Mouse (Mus musculus) limb, embryonic 14.5 days (tissue): Measurements from ENCODE around the gene Adamts15. TPM values are rescaled to one million over a fixed set of nuclear protein-coding genes. Genes with fewer than 3 reads are reported as not detected.

ENCODE experiments used
- ATAC-seq: fragments of 200-750 bp; cut with Nextera tagmentation; 2 replicates; pipeline ENCODE4 v1.8.0; 2017; ENCODE audit warnings: low read depth, moderate number of reproducible peaks, moderate TSS enrichment; ENCODE audit not compliant: low FRiP score
- DNase-seq: peaks from one replicate; pipeline ENCODE4 v3.0.0-alpha.2; 2015; ENCODE audit warnings: low spot score
- H3K27ac ChIP-seq: fragments of 300-500 bp; sonication (generic); replicated peaks from 2 replicates; pipeline ENCODE4 v1.5.1; 2014; ENCODE audit warnings: low read depth, mild to moderate bottlenecking, low read length, moderate library complexity, mixed read lengths
- H3K27me3 ChIP-seq: fragments of 300-500 bp; sonication (generic); 2 replicates; pipeline ENCODE4 v1.6.1; 2014; ENCODE audit warnings: low read length, mixed read lengths; ENCODE audit not compliant: control insufficient read depth, insufficient read depth
- H3K36me3 ChIP-seq: fragments of 300-500 bp; sonication (generic); 2 replicates; pipeline ENCODE4 v1.6.1; 2014; ENCODE audit warnings: mild to moderate bottlenecking, low read length, moderate library complexity, mixed read lengths; ENCODE audit not compliant: control insufficient read depth, insufficient read depth
- H3K4me1 ChIP-seq: fragments of 300-500 bp; sonication (generic); 2 replicates; pipeline ENCODE4 v1.6.1; 2014; ENCODE audit warnings: antibody characterized with exemption, low read length, mixed read lengths; ENCODE audit not compliant: control insufficient read depth, insufficient read depth
- H3K4me2 ChIP-seq: fragments of 300-500 bp; sonication (generic); replicated peaks from 2 replicates; pipeline ENCODE4 v1.6.1; 2014; ENCODE audit warnings: low read depth, mild to moderate bottlenecking, low read length, moderate library complexity; ENCODE audit not compliant: severe bottlenecking
- H3K4me3 ChIP-seq: fragments of 300-500 bp; sonication (generic); replicated peaks from 2 replicates; pipeline ENCODE4 v1.5.1; 2014; ENCODE audit warnings: low read length
- H3K9ac ChIP-seq: fragments of 300-500 bp; sonication (generic); 2 replicates; pipeline ENCODE4 v1.6.1; 2014; ENCODE audit warnings: mild to moderate bottlenecking, low read depth, low read length, moderate library complexity; ENCODE audit not compliant: severe bottlenecking
- H3K9me3 ChIP-seq: fragments of 300-500 bp; sonication (generic); 2 replicates; pipeline ENCODE4 v1.6.1; 2016; ENCODE audit warnings: low read length; ENCODE audit not compliant: control insufficient read depth
- POLR2A ChIP-seq: fragments of 200-500 bp; IDR thresholded peaks from 2 replicates; pipeline ENCODE4 v1.8.0; 2012; ENCODE audit warnings: inconsistent platforms, mild to moderate bottlenecking, moderate library complexity, borderline replicate concordance; ENCODE audit not compliant: insufficient read depth, insufficient read length; ENCODE audit errors: extremely low read depth
- WGBS: fragments of 180-500 bp; shearing (Covaris S2); extraction: QIAGEN DNeasy Blood & Tissue Kit; methylation state at CpG from one replicate; pipeline ENCODE4 v1.1.7; 2014; 5-methylcytosine and 5-hydroxymethylcytosine counted together
- polyA plus RNA-seq, 2 experiments: library from polyadenylated mRNA; depleted of rRNA in 1 of 2; stranded (reverse) in 1 of 2; unstranded in 1 of 2; fragments of >200 nt; fragmentation: Nextera tagmentation in 1 of 2; extraction: Ambion mirVana in 1 of 2; gene quantifications; 2 replicates each; pipeline versions ENCODE4 v1.2.1 to v1.2.3; 2012 to 2014

The Adamts15 gene
- polyA plus RNA-seq, 2 experiments, result 29.0 to 33.2 TPM

DNA sequence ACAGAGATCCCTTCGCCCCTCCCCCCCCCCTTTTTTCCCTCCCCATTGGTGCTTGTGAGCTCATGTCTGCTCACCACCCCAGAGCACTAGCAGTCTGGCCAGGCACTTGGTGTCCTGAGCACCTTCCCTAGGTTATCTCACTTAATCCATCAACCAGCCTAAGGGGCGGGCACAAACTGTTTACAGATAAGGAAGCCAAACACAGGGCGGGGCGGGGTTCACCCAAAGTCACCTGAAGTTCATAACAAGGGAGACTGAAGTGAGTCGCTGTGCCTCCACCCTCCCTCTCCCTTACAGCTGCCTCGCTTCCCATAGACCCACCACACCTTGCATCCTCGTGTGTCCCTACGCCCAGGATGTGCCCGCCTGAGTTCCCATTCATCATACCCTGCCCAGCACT, 41.7 kb downstream of the Adamts15 start:
- no peak for TF ChIP-seq POLR2A
- H3K9me3 ChIP-seq, result no peaks in the 10 kb centered on the region
- DNase-seq (no peak), ATAC-seq (no peak; the same call in 1 of the 2 replicates)
- H3K4me1 ChIP-seq, result no peaks in the 10 kb centered on the region
- H3K9ac ChIP-seq, result no peak overlapping the region
- H3K36me3 ChIP-seq, result no peaks in the 10 kb centered on the region
- WGBS, result 87% methylated on average over 9 of the region's 9 CpGs
- H3K27me3 ChIP-seq, result no peaks in the 10 kb centered on the region
- H3K27ac ChIP-seq, result no peak overlapping the region
- H3K4me3 ChIP-seq, result no peak overlapping the region
- H3K4me2 ChIP-seq, result no peak overlapping the region

GRCm38 (mm10) chr9:30879947-30880273, 42.3 kb downstream of the Adamts15 start:
- H3K4me2 ChIP-seq, result no peak overlapping the region

DNA sequence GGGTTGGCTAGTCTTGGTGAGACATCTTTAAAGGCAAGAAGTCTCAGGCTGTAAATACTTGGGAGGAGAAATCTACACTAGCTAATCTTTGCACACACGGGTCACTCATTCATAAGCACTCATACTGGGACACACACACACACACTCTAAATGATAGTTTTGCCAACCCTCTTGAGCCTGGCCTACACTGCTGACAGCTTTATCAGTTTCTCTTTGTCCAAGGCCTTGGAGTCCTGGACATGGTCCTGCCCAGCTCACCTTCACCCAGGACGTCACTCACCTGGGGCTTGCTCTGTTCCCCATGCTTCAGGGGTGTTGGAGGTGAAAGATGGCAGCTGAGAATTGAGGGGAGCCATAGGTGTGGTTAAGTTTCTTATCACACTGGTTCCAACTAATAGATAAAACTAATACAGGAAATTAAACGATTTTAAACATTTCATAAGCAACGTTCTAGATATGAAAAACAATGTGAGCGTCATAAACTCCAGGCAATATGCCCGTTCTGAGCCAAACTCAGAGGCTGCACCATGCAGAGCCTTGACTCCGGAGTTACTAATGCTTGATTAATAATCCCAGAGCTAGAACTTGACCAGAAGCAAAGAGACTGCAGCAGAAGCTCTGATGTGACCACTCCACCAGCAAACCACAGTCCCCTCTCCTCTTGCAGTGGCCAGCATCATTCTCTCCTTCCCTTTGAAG, 42.9 kb downstream of the Adamts15 start:
- TF ChIP-seq POLR2A, result no peak
- Histone ChIP-seq H3K4me2 (no peak overlapping the region), H3K27me3 (no peaks in the 10 kb centered on the region), H3K9ac (no peak overlapping the region), H3K9me3 (no peaks in the 10 kb centered on the region), H3K4me1 (no peaks in the 10 kb centered on the region), H3K36me3 (no peaks in the 10 kb centered on the region), H3K27ac (no peak overlapping the region), H3K4me3 (no peak overlapping the region)
- whole genome bisulfite sequencing, result 76% methylated on average over 7 of the region's 7 CpGs
- ATAC-seq (no peak), DNase-seq (no peak)

More at GRCm38 (mm10) chr9:30879947-30880273, 42.3 kb downstream of the Adamts15 start:
- no peak overlapping the region for H3K27ac ChIP-seq
- H3K4me1 ChIP-seq, result no peaks in the 10 kb centered on the region
- DNase-seq (no peak), ATAC-seq (no peak)
- H3K36me3 ChIP-seq, result no peaks in the 10 kb centered on the region
- WGBS, result 76% methylated on average over 2 of the region's 2 CpGs
- H3K4me3 ChIP-seq, result no peak overlapping the region
- no peak for TF ChIP-seq POLR2A
- no peak overlapping the region for H3K9ac ChIP-seq
- no peaks in the 10 kb centered on the region for H3K9me3 ChIP-seq
- no peaks in the 10 kb centered on the region for H3K27me3 ChIP-seq

- Histone ChIP-seq H3K4me2 (no peak overlapping the region), H3K27ac (no peak overlapping the region), H3K36me3 (no peaks in the 10 kb centered on the region), H3K4me3 (no peak overlapping the region), H3K9me3 (no peaks in the 10 kb centered on the region), H3K4me1 (no peaks in the 10 kb centered on the region), H3K27me3 (no peaks in the 10 kb centered on the region), H3K9ac (no peak overlapping the region)
- ATAC-seq, result no peak
- WGBS, result 59% methylated on average over 3 of the region's 3 CpGs
- no peak for TF ChIP-seq POLR2A
- DNase-seq, result no peak
These were observed 45.7 kb downstream of the Adamts15 start for GRCm38 (mm10) chr9:30876552-30876951.

DNA sequence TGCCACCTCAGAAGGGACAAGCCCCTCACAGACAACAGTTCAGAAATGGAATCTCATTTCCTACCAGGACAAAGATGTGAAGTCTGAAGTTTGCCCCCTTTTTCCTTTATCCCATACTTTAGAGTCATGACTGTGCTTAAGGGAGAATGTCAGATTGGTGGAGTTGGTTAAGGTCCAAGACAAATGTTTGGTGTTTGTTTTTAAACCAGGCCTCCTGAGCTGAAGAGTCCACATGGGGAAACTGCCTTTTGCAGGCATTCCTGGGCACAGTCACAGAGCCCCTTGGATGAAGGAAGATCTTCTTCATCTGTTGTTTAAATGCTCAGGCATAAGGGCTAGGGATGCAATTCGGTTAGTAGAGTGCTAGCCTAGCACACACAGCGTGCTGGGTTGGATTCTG, 66.4 kb downstream of the Adamts15 start:
- H3K9me3 ChIP-seq, result no peaks in the 10 kb centered on the region
- H3K9ac ChIP-seq, result no peak overlapping the region
- H3K4me1 ChIP-seq, result peaks cover 7% of the 10 kb centered on the region
- H3K4me2 ChIP-seq, result no peak overlapping the region
- no peak for TF ChIP-seq POLR2A
- no peak overlapping the region for H3K27ac ChIP-seq
- no peaks in the 10 kb centered on the region for H3K27me3 ChIP-seq
- no peaks in the 10 kb centered on the region for H3K36me3 ChIP-seq
- ATAC-seq (no peak), DNase-seq (no peak)
- WGBS, result 80% methylated on average over 2 of the region's 2 CpGs
- H3K4me3 ChIP-seq, result no peak overlapping the region
